Mouse (Mus musculus): Measurements from ENCODE around the gene Nkx2-1.

- TF ChIP-seq MAX (IDR thresholded peaks at IDR 0.05) (no peak), CTCF (IDR thresholded peaks at IDR 0.05; ENCODE audit: control insufficient read depth, insufficient read depth, insufficient read length) (no peak), MYOG (IDR thresholded peaks at IDR 0.05; ENCODE audit: control insufficient read depth, extremely low read depth, insufficient read length) (no peak), USF1 (IDR thresholded peaks at IDR 0.05; ENCODE audit: low read depth) (no peak), MYOD1 (IDR thresholded peaks at IDR 0.05; ENCODE audit: control insufficient read depth, insufficient read length, low read depth) (no peak), CEBPB (IDR thresholded peaks at IDR 0.05; ENCODE audit: low read depth) (no peak)
Observed at GRCm38 (mm10) chr12:56535411-56536173, 1.1 kb downstream of the Nkx2-1 start.

Measured in C2C12 (cell line).